Mouse (Mus musculus) myocyte (in vitro differentiated cells): ENCODE measurements at regions not wholly inside any gene's neighbourhood (a gene's known extent, or its start where the extent isn't known, plus 50 kb on each side); places are given as distances from the start of the nearest gene placed in this dataset.

Experiments used
- CEBPB ChIP-seq: IDR thresholded peaks from 2 replicates; pipeline ENCODE4 v1.6.1; 2011; ENCODE audit warnings: mild to moderate bottlenecking, moderate library complexity; ENCODE audit not compliant: poor library complexity, insufficient read depth, severe bottlenecking
- E2F4 ChIP-seq: IDR thresholded peaks from one replicate; pipeline ENCODE4 v1.6.1; 2011; ENCODE audit warnings: mild to moderate bottlenecking, control low read depth, moderate library complexity; ENCODE audit not compliant: insufficient read depth
- MAX ChIP-seq: IDR thresholded peaks from one replicate; pipeline ENCODE4 v1.6.1; 2011; ENCODE audit warnings: low read depth, mild to moderate bottlenecking, control low read depth
- MYOD1 ChIP-seq, 3 experiments: IDR thresholded peaks; one replicate each; pipeline ENCODE4 v1.6.1; 2011; ENCODE audit warnings: control low read depth in 2 of 3, low read depth in 2 of 3, mild to moderate bottlenecking in 2 of 3, moderate library complexity in 1 of 3; ENCODE audit not compliant: insufficient read length in 2 of 3, control insufficient read depth in 1 of 3
- MYOG ChIP-seq, 3 experiments: IDR thresholded peaks; one replicate each; pipeline ENCODE4 v1.6.1; 2011; ENCODE audit warnings: control low read depth in 2 of 3, low read depth in 2 of 3, mild to moderate bottlenecking in 2 of 3; ENCODE audit not compliant: insufficient read length in 2 of 3, control insufficient read depth in 1 of 3, insufficient read depth in 1 of 3
- POLR2A ChIP-seq: IDR thresholded peaks from one replicate; pipeline ENCODE4 v1.6.1; 2011; ENCODE audit warnings: low read depth, mild to moderate bottlenecking, control low read depth, moderate library complexity; ENCODE audit not compliant: insufficient read length
- POLR2AphosphoS2 ChIP-seq: IDR thresholded peaks from one replicate; pipeline ENCODE4 v1.6.1; 2011; ENCODE audit warnings: low read depth, control low read depth; ENCODE audit not compliant: insufficient read length
- REST ChIP-seq: IDR thresholded peaks from one replicate; pipeline ENCODE4 v1.6.1; 2011; ENCODE audit warnings: mild to moderate bottlenecking, control low read depth, moderate library complexity; ENCODE audit not compliant: insufficient read depth, insufficient read length
- SRF ChIP-seq: IDR thresholded peaks from one replicate; pipeline ENCODE4 v1.6.1; 2011; ENCODE audit warnings: low read depth; ENCODE audit not compliant: control insufficient read depth, insufficient read length
- TCF12 ChIP-seq: IDR thresholded peaks from one replicate; pipeline ENCODE4 v1.6.1; 2011; ENCODE audit warnings: mild to moderate bottlenecking, control low read depth; ENCODE audit not compliant: poor library complexity, insufficient read depth, severe bottlenecking
- USF1 ChIP-seq: IDR thresholded peaks from one replicate; pipeline ENCODE4 v1.6.1; 2011; ENCODE audit warnings: low read depth, mild to moderate bottlenecking, control low read depth, moderate library complexity

DNA sequence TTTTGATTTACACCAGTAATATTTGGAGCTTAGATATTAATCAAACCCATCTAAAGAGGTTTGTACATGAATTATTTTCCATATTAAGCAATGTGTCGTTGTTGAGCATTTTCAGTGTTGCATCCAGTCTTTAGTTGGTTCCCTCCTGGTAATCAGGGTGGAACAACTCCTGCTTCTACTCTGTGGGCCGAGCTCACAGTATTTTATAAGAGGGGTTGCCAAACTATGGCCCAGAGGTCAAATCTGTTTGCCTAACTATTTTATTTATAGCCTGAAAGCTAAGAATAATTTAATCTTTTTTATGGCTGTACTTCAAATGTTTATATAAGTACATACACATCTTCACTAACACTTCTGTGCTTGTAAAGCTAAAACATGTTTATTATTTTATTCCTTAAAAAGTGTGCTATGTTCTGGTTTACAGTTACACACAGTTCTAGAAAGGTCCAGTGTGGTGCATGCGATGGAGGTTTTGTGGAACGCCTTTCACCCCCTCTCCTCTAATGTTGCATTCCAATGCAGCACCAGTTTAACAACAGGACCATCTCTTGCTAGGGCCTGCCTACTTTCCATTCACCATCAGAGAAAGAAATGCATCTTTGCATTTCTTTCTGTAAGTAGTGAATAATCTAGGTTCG, 392.3 kb upstream of the Nr5a2 start:
- TF ChIP-seq MAX: no peak
- no peak for TF ChIP-seq POLR2A
- no peak for TF ChIP-seq MYOD1 (IDR thresholded peaks at IDR 0.05; ENCODE audit: control insufficient read depth in 1 of 3, insufficient read length in 2 of 3, low read depth in 2 of 3)
- TF ChIP-seq POLR2AphosphoS2: no peak
- TF ChIP-seq TCF12: no peak
- TF ChIP-seq MYOG (IDR thresholded peaks at IDR 0.05; ENCODE audit: control insufficient read depth in 1 of 3, insufficient read depth in 1 of 3, insufficient read length in 2 of 3, low read depth in 2 of 3): no peak
- no peak for TF ChIP-seq E2F4
- TF ChIP-seq REST: no peak
- TF ChIP-seq USF1: no peak
- no peak for TF ChIP-seq SRF
- no peak for TF ChIP-seq CEBPB
